Mouse (Mus musculus): ENCODE measurements around the gene Nat8f5.
"Not testable (repeated sequence)": the region's sequence is repeated elsewhere in the genome, so short reads cannot be mapped to it uniquely, and the experiment has no call there.

The Nat8f5 gene

DNA sequence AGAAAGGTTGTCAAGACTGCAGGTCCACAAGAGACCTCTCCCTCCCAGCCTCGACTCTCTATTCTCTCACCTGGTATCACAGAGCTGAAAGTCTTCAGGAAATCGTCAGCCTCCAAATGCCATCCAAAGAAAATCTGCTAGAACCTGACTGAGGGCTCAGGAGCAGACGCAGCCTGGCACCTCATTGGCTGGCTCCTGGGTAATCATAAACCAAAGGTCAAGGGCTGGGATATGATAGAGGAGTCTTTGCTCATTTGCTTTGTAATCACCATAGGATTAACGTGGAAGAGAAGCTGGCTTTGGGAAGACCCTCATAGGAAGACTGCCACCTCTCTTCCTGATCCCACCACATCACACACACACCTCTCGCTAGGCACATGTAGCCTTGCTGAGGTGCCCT lies at the start of gene Nat8f5, which contains the start of gene Nat8f6:
TSS of gene Nat8f5 (minus strand) at position 136 of the 400 bp plus-strand sequence.
TSS of gene Nat8f6 (minus strand) at position 118 of the 400 bp plus-strand sequence.
- no peak for DNase-seq (ENCODE audit: low read depth, low spot score)

DNA sequence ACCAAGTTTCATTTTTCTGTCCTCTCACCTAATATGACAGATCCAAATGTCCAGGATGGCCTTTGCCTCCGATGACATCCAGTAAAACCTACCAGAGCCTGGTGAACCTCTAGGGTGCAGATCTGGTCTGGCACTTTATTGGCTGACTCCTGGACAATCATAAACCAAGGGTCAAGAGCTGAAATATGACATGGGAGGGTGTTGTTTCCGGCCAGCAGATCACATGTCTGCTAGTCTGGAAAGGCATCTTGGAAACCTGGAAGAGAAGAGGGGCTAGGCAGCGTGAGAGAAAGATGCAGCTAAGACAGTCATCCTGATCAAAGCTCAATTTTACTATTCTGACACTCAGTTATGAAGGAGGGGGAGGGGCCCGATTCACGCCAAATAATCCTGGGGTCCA lies 48.2 kb upstream of the Nat8f5 start, which contains the start of gene Nat8f2:
TSS of gene Nat8f2 (minus strand) at position 153 of the 400 bp plus-strand sequence.
- DNase-seq (ENCODE audit: low read depth, low spot score), result not testable (repeated sequence)

DNA sequence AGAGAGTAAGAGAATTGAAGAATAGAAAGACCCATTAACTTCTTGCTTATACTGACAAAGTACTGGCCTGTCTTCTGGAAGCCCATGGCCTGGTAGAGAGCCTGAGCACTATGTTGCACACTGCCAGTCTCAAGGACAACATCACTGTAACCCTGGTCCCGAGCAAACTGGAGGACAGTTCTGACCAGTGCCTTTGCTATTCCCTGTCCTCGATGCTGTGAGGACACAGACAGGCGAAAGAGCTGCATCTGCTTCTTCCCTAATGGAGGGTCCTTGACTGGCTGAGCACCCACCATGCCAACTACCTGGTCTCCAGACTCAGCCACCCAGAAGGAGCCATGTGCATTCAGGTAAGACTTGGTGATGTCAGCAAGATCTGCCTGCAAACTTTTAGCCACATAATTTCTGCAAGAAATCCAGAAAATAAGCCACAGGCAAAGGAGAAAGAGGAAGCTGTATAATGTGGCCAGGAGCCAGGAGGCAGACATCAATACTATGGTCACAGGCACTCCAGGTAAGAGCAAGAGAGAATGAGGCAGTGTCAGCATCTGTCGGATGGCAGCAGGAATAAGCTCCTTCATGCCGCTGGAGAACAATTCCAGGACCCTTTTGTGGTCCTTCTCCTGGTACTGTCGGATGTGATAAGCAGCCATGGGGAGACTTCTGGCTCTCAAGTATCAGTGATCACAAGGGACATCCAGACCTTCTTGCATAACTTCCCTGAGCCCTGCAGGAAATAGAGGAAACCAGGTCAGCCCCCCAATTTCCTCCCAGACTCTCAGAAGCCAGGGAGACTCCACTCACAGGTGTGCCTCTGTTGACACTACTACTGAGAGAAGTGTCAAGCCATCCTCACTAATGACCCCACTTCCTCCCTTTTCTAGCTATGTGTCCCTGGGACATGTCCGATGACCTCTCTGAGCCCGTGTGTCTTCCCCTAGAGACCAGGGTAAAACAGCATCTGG lies 47.2 kb upstream of the Nat8f5 start:
- DNase-seq (ENCODE audit: low read depth, low spot score), result no peak

DNA sequence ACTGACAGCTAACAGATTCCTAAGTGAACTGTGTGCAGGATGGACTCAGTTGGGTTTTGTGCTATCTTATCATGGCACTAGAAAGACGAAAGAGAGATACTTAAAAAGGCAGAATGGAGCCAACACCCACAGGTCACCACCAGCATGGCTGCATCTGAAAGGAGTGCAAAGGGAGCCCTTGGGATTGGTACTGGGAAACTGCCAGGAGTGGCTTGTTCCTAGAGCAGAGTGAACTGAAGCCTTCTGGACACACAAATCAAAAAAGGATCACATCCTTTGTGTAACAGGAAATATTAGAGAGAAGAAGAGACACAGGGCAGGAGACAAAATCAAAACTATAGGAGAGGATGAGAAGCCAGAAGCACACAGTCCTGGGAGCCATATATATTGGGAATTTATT lies 46.2 kb upstream of the Nat8f5 start:
- not testable (repeated sequence) for DNase-seq (ENCODE audit: low read depth, low spot score)

DNA sequence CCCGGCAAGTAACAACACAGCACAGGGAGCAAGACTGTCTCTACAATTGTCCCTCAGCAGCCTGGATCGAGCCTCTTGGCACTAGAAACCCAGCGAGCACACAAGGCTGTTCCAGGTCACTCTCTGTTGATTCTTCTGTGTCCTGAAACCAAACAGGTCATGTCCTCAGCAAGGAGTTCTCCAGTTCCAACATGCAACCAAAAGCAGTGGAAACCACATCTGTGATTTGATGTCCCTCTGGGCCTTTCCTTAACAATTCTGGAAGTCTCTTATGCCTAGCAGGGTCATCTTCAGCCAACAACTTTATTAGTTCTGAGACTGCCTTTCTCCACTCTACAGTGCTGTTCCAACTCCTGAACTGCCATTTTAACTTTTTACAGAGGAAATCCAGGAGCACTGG lies 45.4 kb upstream of the Nat8f5 start:
- not testable (repeated sequence) for DNase-seq (ENCODE audit: low read depth, low spot score)

DNA sequence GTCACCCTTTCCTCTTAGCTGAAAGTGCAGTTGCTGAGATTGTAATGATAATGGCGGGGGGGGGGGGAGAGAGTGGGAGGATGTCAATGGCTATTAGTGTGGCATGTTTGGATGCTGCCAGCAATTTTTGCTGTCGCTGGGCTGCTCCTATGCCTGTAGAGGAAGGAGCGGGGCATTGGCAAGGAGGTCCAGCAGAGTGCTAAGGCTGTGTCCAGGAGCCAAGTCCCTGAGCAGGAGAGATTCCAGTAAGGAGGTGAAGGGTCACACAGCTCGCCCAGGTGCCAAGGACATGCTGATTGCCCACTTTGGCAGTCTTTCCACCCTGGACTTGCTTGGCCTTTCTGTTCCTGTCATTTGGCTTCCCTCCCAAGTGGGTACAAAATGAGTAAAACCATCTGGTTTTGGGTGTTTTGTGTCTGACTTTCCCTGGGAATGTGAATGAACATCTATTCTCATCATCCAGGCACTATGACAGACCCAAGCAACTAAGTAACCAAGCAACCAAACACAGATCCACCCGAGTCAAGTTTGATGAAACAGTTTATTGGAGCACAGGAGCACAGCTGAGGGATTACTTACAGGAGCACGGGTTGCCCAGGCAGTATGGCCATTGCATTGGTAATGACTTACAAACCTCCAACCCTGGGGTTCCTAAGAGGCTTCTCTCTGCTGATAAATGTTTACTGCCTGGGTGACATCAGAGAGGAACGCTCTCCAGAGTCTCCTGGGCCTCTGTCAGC lies 44.3 kb upstream of the Nat8f5 start:
- DNase-seq (ENCODE audit: low read depth, low spot score), result not testable (repeated sequence)

DNA sequence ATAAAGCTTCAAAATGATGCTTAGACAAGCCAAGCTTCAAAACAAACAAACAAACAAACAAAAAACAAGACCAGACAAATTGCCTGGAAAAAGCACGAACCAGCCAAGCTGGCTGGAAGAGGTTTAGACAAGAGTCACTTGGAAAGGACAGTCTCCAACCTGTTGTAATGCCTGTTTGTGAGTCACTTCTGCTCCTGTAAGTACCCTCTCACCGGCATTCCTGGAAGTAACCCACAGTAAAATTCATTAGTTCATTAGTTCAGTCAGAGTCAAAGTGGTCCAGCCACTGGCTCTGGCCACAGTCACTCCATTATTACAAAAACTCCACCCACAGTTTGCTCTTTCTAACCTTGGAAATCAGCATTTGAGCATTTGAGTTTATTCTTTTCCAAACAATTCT lies 43.1 kb upstream of the Nat8f5 start:
- no peak for DNase-seq (ENCODE audit: low read depth, low spot score)

DNA sequence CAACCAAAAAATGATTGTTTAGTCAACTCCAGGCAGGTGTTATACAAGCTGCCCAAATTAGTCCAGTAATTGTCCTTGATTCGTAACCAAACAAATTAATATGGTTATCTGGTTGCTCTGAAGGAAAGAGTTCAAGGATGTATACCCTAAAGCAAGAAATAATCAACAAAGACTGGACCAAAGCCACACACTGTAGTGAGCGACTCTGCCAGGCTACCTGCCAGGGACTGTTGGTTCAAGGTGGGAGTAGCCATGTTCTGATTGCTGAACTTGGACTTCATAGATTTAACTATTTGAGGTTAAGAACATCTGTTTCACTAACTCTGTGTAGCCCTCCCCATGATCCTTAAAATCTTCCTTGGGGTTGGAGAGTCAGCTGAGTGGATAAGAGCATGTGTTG lies 42.4 kb upstream of the Nat8f5 start:
- DNase-seq (ENCODE audit: low read depth, low spot score), result no peak

DNA sequence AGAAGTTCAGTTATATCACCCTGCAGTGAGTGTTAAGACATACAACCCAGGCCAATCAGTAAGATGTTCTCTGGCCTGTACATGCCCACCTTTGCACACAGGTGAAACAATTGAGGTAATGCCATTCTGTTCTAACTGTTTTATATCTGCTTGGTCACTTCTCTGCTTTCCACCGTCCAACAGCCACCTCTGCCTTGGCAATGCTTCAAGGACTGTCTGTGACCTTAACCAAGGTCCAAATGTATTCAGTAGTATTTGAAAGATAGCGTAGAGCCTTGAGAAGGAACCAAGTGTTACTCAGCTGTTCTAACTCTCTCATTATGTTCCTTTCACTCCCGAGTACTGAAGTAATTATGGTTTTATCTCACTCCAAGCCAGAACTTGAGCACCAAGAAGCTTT lies 41.8 kb upstream of the Nat8f5 start:
- no peak for DNase-seq (ENCODE audit: low read depth, low spot score)

DNA sequence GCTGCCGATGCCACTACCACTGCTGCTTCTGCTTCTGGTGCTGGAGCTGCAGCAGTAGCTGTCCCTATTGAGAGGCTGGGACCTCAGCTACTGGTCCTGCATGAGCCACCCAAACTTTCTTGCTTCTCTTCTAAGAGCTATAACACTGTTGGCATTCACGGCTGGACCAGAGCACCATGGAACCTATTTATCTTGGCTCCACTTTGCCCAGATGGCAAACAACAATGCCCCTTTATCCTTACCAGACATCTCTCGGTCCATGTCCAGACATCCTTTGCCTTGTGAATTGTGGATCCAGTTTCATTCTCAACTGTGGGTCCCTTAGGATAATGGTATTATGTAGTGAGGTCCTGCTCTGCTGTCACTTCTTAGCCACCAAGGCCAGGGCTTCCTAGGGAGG lies 40.5 kb upstream of the Nat8f5 start:
- DNase-seq (ENCODE audit: low read depth, low spot score), result no peak

DNA sequence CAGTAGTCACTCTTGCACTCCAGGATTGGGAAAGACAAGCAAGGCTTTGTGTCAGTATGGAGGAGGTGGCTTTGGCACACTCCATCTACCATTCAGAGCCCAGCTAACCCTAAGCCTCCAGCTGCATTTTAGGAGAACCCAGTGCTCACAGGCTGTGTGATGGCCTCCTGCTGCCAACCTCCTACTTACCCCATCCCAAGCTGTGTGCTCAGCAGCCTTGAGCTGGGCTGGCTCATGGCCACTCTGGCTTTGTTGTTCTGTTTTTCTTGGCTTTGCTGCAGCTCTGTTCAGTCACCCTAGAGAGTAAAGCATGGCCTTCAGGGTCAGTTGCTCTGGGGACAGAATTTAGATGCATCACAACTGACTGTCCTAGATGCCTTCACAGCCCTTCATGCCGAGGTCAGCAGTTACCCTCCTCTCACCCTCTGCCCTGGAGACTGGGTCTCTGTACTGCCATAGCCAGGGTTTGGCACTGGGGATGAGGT lies 35.5 kb upstream of the Nat8f5 start:
- DNase-seq (ENCODE audit: low read depth, low spot score), result no peak

DNA sequence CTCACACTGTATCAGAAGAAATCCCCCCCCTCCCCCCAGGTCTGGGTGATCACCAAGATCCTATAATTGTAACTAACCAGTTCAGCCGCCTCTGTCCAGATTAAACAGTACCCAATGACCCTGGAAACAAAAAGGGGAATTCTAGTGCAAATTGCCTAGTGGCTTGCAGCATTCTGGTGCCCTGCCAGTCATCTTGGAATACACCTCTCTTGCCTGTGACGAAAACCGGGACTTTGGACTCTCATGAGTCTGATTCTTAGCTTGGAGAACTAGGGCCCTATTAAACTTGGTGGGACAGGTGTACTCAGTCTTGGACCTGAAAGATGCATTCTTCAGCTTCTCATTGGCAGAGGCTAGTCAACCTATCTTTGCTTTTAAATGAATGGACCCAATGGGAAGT lies 32.7 kb upstream of the Nat8f5 start:
- no peak for DNase-seq (ENCODE audit: low read depth, low spot score)

DNA sequence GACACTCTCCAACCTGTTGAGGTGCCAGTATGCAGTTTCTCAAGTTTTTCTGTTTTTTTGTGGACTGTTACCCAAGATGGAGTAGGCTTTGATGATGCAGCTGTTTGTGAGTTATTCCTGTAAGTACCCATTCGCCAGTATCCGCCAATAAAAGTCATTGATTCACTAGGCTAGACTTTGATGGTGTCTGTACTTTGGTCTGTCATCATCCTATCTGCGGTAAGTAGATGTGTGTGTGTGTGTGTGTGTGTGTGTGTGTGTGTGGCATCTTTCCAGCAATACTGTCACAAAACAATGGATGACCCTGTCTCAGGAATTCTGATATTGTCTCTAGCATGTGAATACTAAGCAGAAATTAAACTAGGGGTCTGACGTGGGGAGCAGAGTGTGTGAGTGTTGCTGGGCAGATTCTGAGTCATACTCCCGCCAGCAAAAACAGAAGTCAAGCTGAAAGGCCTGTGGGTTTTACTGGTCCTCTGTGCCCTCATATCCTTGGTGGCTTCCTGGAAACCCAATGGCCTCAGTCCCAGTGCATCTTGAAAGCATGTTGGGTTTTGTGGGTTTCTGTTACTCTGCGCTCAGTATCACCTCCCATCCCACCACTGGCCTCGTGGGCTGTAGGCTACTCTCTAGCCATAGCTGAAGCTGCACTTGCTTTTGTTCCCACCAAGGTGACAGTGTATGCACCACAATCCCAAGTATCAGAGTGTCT lies 30.4 kb upstream of the Nat8f5 start:
- no peak for DNase-seq (ENCODE audit: low read depth, low spot score)

DNA sequence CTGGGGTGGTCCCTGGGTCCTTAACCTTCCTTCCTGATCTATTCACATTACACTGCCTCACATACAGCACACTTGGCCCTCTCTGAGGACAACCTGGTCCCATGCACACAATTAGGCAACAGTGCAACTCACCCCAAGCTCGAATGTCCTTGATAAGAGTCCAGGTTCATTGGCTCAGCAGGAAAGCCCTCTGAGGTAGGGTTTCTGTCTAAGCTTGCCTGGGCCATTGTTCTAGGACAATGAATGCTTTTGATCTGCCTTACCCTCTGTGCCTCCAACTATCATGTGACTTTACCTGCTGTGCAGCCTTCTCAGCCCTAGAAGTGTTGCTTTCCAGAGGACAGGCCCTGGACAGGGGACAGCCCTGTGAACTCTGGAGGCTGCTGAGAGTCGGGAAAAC lies 28.5 kb upstream of the Nat8f5 start:
- no peak for DNase-seq (ENCODE audit: low read depth, low spot score)

DNA sequence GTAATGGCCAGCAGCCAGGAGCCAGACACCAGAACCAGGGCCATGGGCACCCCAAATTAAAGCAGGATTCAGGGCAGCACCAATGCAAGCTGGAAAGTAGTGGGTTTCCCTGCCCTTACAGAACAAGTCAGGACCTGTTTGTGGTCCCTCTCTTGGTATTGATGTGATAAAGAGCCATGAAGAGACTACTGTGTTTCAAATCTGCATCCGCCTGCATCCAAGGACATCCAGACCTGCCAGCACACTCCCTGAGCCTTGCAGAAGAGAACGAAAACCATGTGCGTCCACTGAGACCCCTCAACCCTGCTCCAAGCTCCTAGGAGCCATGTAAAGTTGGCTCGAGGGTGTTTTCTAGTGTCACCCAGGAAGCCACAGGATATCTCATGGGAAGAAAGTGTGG lies 27.4 kb upstream of the Nat8f5 start:
- DNase-seq (ENCODE audit: low read depth, low spot score), result no peak

DNA sequence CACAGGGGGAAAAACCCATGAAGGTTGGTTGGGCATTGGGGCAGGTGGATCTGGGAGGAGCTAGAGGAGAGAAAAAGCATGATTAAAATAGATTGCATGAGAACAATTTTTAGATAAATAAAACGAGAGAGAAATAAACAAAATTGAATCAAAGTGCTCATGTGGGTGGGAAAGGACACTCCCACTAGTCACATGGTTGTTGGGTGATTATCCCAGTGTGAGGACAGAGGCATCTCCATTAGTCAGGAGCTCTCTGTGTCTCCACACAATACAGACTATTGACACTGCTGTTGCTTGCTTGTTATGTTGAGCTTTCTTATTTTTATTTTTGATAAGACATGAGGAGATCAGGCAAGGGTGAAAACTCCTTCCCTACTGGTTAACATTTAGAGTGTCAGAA lies 26.1 kb upstream of the Nat8f5 start:
- DNase-seq (ENCODE audit: low read depth, low spot score), result no peak

DNA sequence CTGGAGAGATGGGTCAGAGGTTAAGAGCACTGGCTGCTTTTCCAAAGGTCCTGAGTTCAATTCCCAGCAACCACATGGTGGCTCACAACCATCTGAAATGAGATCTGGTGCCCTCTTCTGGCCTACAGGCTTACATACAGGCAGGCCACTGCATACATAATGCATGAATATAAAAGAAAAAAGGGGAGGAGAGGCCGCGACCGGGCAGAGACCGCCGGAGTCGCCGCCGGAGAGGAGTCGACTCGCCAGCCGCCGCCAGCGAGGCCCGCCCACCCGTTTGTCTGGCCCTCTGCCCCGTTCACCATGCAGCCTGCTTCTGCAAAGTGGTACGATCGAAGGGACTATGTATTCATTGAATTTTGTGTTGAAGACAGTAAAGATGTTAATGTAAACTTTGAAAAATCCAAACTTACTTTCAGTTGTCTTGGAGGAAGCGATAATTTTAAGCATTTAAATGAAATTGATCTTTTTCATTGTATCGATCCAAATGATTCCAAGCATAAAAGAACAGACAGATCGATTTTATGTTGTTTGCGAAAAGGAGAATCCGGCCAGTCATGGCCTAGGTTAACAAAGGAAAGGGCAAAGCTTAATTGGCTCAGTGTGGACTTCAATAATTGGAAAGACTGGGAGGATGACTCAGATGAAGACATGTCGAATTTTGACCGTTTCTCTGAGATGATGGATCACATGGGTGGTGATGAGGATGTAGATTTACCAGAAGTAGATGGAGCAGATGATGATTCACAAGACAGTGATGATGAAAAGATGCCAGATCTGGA lies 23.1 kb upstream of the Nat8f5 start:
- DNase-seq (ENCODE audit: low read depth, low spot score), result not testable (repeated sequence)

DNA sequence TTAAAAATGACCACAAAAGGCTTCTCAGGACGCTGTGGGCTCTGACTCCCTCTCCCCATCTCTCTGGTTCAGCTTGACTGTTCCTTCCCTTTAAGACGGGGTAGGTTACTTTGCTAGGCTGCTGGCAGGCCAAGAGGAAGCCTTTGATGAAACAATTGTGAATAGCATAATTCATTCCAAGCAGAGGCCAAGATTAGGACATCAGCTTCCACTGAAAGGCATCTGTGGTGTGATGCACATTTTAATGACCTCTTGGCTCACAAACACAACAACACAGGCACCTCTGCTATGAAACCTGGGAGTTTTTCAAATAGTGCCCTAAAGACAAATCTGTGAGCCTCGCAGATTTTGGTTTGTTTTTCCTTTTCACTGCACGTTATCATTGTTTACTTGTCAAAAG lies 19.2 kb upstream of the Nat8f5 start:
- DNase-seq (ENCODE audit: low read depth, low spot score), result no peak

DNA sequence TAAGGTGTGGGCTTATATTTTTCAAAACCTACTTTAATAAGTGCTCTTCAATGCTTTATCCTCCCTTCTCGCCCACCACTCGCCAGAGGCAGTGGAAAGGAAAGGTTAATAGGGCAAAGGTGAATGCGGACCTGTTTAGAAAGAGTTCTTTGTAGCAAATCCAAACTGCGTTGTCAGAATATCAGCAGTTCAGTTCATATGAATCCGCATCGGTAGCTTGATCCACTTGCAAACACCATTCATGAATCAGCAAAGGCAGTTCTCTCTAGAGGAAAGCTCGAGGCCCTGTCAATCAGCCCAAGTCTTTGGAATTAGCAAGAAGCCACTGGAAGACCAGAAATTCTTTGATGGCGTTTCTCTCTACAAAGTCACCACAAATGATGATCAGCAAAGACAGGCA lies 17.9 kb upstream of the Nat8f5 start:
- no peak for DNase-seq (ENCODE audit: low read depth, low spot score)

DNA sequence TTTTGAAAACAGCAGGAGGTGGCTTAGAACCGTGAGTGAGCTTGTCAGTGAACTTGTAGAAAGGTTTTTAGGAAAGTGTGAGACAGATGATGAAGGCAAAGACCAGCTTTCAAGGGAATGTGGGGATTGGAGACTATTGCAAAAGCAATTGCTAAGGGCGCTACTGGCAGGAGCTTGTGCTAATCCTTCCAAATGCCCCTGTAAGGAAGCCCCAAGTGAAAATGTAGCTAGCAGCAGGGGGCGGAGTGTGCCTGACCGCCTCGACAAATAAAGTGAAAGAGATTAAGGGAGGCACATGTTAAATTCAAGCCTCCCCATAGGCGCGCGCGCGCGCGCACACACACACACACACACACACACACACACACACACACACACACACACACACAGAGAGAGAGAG lies 16.5 kb upstream of the Nat8f5 start:
- not testable (repeated sequence) for DNase-seq (ENCODE audit: low read depth, low spot score)

DNA sequence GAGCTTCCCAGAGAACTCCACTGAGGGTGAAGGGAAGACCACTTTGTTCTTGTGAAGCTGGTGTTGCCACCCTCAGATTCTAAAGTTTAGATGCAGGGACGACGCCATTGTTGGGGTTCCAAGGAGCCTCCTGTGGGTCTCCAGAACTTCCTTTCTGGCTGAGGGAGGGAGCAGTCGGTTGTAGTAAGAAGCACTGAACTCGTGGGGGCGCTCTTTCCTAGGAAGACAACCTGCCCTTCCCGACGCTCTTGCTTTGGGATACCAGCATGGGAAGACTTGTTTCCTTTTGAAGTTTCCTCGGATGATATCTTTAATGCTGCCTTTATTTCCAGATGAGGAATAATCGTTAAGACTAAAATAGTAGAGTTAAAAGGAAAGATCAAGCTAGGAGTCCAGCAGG lies 16.1 kb upstream of the Nat8f5 start:
- not testable (repeated sequence) for DNase-seq (ENCODE audit: low read depth, low spot score)
